Mouse (Mus musculus): Measurements from ENCODE around the gene Gm17019.
"Not testable (repeated sequence)": the region's sequence is repeated elsewhere in the genome, so short reads cannot be mapped to it uniquely, and the experiment has no call there.

The Gm17019 gene

GRCm38 (mm10) chr5:15032898-15033297 lies at the start of gene Gm17019:
Gm17019 (minus strand) TSS chr5:15032998.
- not testable (repeated sequence) for DNase-seq (ENCODE audit: low read depth, low spot score)

- DNase-seq (ENCODE audit: low read depth, low spot score) = not testable (repeated sequence)
These were observed 29.6 kb upstream of the Gm17019 start for GRCm38 (mm10) chr5:15062385-15062715.

GRCm38 (mm10) chr5:15061638-15062384 lies 29.0 kb upstream of the Gm17019 start:
- not testable (repeated sequence) for DNase-seq (ENCODE audit: low read depth, low spot score)

DNA sequence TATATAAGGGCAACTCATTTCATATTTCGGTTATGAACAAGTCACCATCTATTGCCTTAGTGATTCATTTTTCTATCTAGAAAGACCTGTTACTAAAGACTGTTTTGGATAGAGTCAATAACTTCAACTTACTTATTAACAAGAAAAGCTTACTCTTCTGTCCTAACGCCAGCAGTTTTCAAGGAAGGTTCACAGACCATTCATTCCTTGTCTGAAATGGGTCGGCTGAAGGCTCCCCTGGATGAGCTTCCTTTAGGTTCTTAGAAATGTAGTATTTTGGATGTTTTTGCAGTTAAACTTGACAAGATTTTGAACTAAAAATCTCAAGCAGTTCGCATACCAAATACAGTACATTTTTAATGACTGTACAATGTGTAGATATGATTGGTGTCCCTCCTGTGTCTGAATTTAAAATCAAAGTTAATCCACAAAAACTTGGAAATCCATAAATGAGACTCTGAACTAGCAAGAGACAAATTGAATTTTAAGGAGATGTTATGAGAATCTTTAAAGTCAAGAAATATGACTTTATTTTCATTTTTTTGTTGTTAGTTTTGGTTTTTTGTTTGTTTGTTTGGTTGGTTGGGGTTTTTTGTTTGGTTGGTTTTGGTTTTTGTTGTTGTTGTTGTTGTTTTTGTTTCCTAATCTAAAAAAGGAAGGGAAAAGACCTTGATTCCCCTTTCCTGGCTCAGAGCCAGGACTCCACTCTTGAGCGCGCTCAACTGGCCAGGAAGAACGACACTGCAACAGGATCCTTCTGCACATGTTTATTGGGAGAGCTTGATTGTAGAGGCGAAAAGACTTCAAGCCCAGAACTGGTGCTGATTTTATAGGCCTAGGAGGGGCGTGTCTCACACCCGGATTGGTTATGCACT lies 21.6 kb upstream of the Gm17019 start:
- DNase-seq (ENCODE audit: low read depth, low spot score) = not testable (repeated sequence)

DNA sequence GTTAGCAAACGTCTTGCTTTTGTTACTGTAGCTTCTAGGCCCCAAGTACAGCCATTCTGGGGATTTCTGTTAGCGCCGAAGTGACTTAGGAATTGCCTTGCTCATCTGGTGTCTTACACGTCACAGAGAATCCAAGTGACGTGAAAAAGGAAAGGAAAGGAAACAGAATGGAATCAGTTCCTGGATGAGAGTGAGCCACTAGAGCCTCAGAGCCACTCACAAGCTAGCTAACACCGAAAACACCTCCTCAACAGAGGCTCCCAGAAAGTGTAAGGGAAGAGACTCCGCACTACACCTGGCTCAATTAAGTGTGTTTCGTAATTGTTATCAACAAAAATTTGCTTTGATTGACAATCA lies 20.8 kb upstream of the Gm17019 start:
- not testable (repeated sequence) for DNase-seq (ENCODE audit: low read depth, low spot score)

- not testable (repeated sequence) for DNase-seq (ENCODE audit: low read depth, low spot score)
These were observed 20.3 kb upstream of the Gm17019 start for GRCm38 (mm10) chr5:15052945-15053605.

DNA sequence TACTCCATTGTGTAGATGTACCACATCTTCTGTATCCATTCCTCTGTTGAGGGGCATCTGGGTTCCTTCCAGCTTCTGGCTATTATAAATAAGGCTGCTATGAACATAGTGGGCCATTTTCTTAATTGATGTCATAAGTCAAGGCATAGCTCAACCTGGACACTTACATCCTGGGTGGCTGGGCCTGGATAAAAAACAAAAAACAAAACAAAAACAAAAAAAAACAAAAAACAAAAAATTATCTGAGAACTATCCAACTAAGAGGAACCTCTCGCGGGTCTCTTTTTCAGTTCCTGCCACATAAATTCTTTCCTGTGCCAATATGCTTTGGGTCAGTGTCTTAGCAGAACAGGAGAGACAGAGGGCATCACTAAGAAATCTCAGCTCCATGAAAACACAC lies 18.0 kb upstream of the Gm17019 start:
- DNase-seq (ENCODE audit: low read depth, low spot score) = not testable (repeated sequence)

DNA sequence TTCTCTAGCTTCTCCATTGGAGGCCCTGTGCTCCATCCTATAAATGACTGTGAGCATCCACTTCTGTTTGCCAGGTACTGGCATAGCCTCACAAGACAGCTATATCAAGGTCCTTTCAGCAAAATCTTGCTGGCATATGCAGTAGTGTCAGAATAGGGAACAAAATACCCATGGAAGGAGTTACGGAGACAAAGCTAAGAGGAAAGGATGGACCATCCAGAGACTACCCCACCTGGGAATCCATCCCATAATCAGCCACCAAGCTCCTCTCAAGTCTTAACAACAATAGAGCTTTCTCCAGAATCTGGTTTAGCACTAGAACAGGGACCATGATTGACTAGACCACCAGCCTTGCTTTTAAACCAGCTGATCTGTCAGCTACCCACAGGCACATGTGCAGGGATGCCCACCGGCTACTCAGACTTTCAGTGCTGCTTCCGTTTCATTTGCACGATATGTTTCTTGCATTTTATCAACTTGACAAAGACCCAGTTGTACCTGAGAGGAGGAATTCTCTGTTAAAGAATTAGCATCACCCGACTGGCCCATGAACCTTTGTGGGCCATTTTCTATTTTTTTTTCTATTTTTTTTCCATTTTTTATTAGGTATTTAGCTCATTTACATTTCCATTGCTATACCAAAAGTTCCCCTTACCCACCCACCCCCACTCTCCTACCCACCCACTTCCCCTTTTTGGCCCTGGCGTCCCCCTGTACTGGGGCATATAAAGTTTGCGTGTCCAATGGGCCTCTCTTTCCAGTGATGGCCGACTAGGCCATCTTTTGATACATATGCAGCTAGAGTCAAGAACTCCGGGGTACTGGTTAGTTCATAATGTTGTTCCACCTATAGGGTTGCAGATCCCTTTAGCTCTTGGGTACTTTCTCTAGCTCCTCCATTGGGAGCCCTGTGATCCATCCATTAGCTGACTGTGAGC lies 12.3 kb upstream of the Gm17019 start:
- not testable (repeated sequence) for DNase-seq (ENCODE audit: low read depth, low spot score)

GRCm38 (mm10) chr5:15040784-15041183 lies 8.0 kb upstream of the Gm17019 start:
- DNase-seq (ENCODE audit: low read depth, low spot score) = not testable (repeated sequence)

GRCm38 (mm10) chr5:15039984-15040383 lies 7.2 kb upstream of the Gm17019 start:
- not testable (repeated sequence) for DNase-seq (ENCODE audit: low read depth, low spot score)

GRCm38 (mm10) chr5:15024316-15024715 lies 8.5 kb downstream of the Gm17019 start:
- not testable (repeated sequence) for DNase-seq (ENCODE audit: low read depth, low spot score)

GRCm38 (mm10) chr5:15020067-15020466 lies 12.7 kb downstream of the Gm17019 start:
- DNase-seq (ENCODE audit: low read depth, low spot score) = not testable (repeated sequence)

DNA sequence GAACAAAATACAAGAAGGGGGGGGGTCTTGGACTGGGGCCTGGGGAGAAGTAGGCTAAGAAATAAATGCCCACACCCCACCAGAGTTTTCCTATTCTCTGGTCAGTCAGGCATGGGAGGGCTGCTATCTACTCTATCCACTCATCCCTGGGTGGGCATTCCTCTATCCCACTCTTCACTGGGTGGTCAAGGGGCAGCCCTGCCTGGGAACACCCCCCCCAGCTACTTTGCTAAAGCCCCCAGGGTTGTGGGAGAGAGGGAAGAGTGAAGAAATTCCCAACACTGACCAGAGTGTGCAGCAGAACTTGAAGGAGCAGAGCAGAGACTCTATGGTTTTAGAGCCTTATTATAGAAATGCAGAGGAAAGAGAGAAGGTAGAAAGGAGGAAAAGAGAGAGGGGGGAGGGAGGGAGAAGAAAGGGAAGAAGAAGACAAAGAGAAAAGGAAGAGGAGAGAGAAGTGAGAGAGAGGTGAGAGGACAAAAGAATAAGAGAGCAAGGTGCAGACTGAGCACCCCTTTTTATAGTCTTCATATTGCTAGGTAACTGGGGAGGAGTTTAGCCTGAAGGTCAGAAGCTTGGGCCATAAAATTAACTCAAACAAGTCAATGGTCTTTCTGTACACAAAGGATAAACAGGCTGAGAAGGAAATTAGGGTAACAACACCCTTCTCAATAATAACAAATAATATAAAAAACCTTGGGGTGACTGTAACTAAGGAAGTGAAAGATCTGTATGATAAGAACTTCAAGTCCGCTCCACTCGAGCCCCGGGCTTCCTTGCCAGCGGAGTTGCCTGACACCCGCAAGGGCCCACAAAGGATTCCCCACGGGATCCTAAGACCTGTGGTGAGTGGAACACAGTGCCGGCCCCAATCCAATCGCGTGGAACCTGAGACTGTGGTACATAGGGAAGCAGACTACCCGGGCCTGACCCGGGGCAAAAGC lies 21.9 kb downstream of the Gm17019 start:
- DNase-seq (ENCODE audit: low read depth, low spot score) = not testable (repeated sequence)

GRCm38 (mm10) chr5:15006907-15007306 lies 25.9 kb downstream of the Gm17019 start:
- DNase-seq (ENCODE audit: low read depth, low spot score) = peak; percentile 14

DNA sequence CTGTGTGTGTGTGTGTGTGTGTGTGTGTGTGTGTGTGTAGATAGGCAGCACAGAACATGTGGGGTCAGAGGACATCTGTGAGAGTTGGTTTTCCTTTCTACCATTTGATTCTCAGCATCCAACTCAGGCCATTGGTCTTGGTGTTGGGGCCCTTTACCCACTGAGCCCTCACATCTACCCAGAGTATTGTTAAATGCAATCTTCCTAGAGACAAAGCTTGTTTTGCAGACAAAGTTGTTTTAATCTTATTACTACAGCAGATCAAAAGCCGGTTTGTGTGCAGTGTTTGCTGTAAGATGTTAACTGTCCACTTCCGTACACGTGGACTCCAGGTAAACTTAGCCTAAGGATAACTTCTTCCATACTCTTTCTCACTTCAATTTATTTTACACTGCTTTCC lies 26.5 kb downstream of the Gm17019 start:
- DNase-seq (ENCODE audit: low read depth, low spot score) = not testable (repeated sequence)

DNA sequence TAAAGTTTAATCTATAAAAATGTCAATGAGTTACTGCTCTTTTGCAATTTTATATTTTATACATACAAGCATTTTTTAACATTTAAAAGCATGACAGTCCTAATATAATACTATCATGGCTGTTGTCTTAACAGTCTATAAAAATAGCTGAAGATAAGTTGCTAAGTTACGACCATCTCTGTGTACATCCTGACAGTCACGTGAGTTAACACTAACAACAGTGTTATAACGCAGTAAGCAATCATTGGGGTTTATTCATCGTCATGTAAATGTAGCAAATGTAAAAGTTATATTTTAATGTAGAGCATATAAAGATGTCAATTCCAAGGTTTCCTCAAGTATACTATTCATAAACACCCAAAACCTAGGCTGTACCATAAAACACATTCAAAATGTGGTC lies 27.2 kb downstream of the Gm17019 start:
- not testable (repeated sequence) for DNase-seq (ENCODE audit: low read depth, low spot score)

GRCm38 (mm10) chr5:15004569-15005562 lies 27.9 kb downstream of the Gm17019 start:
- not testable (repeated sequence) for DNase-seq (ENCODE audit: low read depth, low spot score)

- DNase-seq (ENCODE audit: low read depth, low spot score) = not testable (repeated sequence)
These were observed 34.7 kb downstream of the Gm17019 start for GRCm38 (mm10) chr5:14998077-14998476.

GRCm38 (mm10) chr5:14997556-14997955 lies 35.2 kb downstream of the Gm17019 start:
- not testable (repeated sequence) for DNase-seq (ENCODE audit: low read depth, low spot score)
